Mouse (Mus musculus): Measurements from ENCODE around the gene Vav2. TPM values are rescaled to one million over a fixed set of nuclear protein-coding genes. Genes with fewer than 3 reads are reported as not detected.

Vav2 gene
- total RNA-seq, 1 experiment: 17.4 TPM

- in situ Hi-C loops (cut with MboI; ENCODE audit: low sequenced_read_pairs in 2 of 2, unreplicated experiment in 2 of 2): no loop called here
- no peaks in the 10 kb centered on the region for H3K4me1 ChIP-seq (ENCODE audit: control insufficient read depth in 2 of 2, insufficient read depth in 2 of 2, low read length in 2 of 2, poor library complexity in 1 of 2)
- H3K9ac ChIP-seq (ENCODE audit: insufficient read depth, low read depth, low read length, poor library complexity, severe bottlenecking): no peak overlapping the region
- no peaks in the 10 kb centered on the region for H3K9me3 ChIP-seq (ENCODE audit: control insufficient read depth, insufficient read depth, low read depth, low read length)
- TF ChIP-seq ZC3H11A (IDR thresholded peaks at IDR 0.05; ENCODE audit: borderline replicate concordance, low read depth, low read length) (no peak), CHD2 (IDR thresholded peaks at IDR 0.05; ENCODE audit: low read depth, low read length) (no peak), HCFC1 (IDR thresholded peaks at IDR 0.05; ENCODE audit: borderline replicate concordance, insufficient read depth, low read length) (no peak), MAFK (IDR thresholded peaks at IDR 0.05; ENCODE audit: insufficient read depth, low read depth, low read length) (no peak), ZNF384 (IDR thresholded peaks at IDR 0.05; ENCODE audit: low read depth, low read length) (no peak)
- no peak overlapping the region for H3K27ac ChIP-seq (ENCODE audit: insufficient read depth, low read depth, low read length, poor library complexity, severe bottlenecking)
- no peak for DNase-seq (ENCODE audit: low read depth, low spot score)
- H3K4me3 ChIP-seq (ENCODE audit: insufficient read depth in 1 of 2, low read depth in 1 of 2, low read length in 2 of 2, poor library complexity in 1 of 2, severe bottlenecking in 1 of 2): no peak overlapping the region
- no peaks in the 10 kb centered on the region for H3K36me3 ChIP-seq (ENCODE audit: control insufficient read depth, insufficient read depth, low read length, poor library complexity, severe bottlenecking)
Measured at GRCm38 (mm10) chr2:27246712-27247486, 179.9 kb downstream of the Vav2 start.

- no peak overlapping the region for H3K27ac ChIP-seq (ENCODE audit: insufficient read depth, low read depth, low read length, poor library complexity, severe bottlenecking)
- no peak for DNase-seq (ENCODE audit: low read depth, low spot score)
- TF ChIP-seq CHD2 (IDR thresholded peaks at IDR 0.05; ENCODE audit: low read depth, low read length) (no peak), ZNF384 (IDR thresholded peaks at IDR 0.05; ENCODE audit: low read depth, low read length) (no peak), HCFC1 (IDR thresholded peaks at IDR 0.05; ENCODE audit: borderline replicate concordance, insufficient read depth, low read length) (no peak), ZC3H11A (IDR thresholded peaks at IDR 0.05; ENCODE audit: borderline replicate concordance, low read depth, low read length) (no peak), MAFK (IDR thresholded peaks at IDR 0.05; ENCODE audit: insufficient read depth, low read depth, low read length) (no peak)
- no peak overlapping the region for H3K4me3 ChIP-seq (ENCODE audit: insufficient read depth in 1 of 2, low read depth in 1 of 2, low read length in 2 of 2, poor library complexity in 1 of 2, severe bottlenecking in 1 of 2)
- H3K9ac ChIP-seq (ENCODE audit: insufficient read depth, low read depth, low read length, poor library complexity, severe bottlenecking): no peak overlapping the region
- no peaks in the 10 kb centered on the region for H3K4me1 ChIP-seq (ENCODE audit: control insufficient read depth in 2 of 2, insufficient read depth in 2 of 2, low read length in 2 of 2, poor library complexity in 1 of 2)
- H3K36me3 ChIP-seq (ENCODE audit: control insufficient read depth, insufficient read depth, low read length, poor library complexity, severe bottlenecking): no peaks in the 10 kb centered on the region
- no peaks in the 10 kb centered on the region for H3K9me3 ChIP-seq (ENCODE audit: control insufficient read depth, insufficient read depth, low read depth, low read length)
- in situ Hi-C loops (cut with MboI; ENCODE audit: low sequenced_read_pairs in 2 of 2, unreplicated experiment in 2 of 2): no loop called here
Measured at GRCm38 (mm10) chr2:27245947-27246346, 180.9 kb downstream of the Vav2 start.

GRCm38 (mm10) chr2:27237342-27237741 is 189.5 kb downstream of the Vav2 start:
- H3K9me3 ChIP-seq (ENCODE audit: control insufficient read depth, insufficient read depth, low read depth, low read length): no peaks in the 10 kb centered on the region
- in situ Hi-C loops (cut with MboI; ENCODE audit: low sequenced_read_pairs in 2 of 2, unreplicated experiment in 2 of 2): loop anchor here (10.0 kb wide), 1 partner anchor 193 kb away; no protein-coding TSS in a partner anchor
- H3K9ac ChIP-seq (ENCODE audit: insufficient read depth, low read depth, low read length, poor library complexity, severe bottlenecking): no peak overlapping the region
- peak; percentile 40 for DNase-seq (ENCODE audit: low read depth, low spot score)
- no peak overlapping the region for H3K4me3 ChIP-seq (ENCODE audit: insufficient read depth in 1 of 2, low read depth in 1 of 2, low read length in 2 of 2, poor library complexity in 1 of 2, severe bottlenecking in 1 of 2)
- no peaks in the 10 kb centered on the region for H3K36me3 ChIP-seq (ENCODE audit: control insufficient read depth, insufficient read depth, low read length, poor library complexity, severe bottlenecking)
- H3K27ac ChIP-seq (ENCODE audit: insufficient read depth, low read depth, low read length, poor library complexity, severe bottlenecking): no peak overlapping the region
- no peak for TF ChIP-seq CHD2 (IDR thresholded peaks at IDR 0.05; ENCODE audit: low read depth, low read length)
- TF ChIP-seq MAFK (IDR thresholded peaks at IDR 0.05; ENCODE audit: insufficient read depth, low read depth, low read length): no peak
- peak; percentile 96 for TF ChIP-seq ZC3H11A (IDR thresholded peaks at IDR 0.05; ENCODE audit: borderline replicate concordance, low read depth, low read length)
- TF ChIP-seq ZNF384 (IDR thresholded peaks at IDR 0.05; ENCODE audit: low read depth, low read length): no peak
- no peaks in the 10 kb centered on the region for H3K4me1 ChIP-seq (ENCODE audit: control insufficient read depth in 2 of 2, insufficient read depth in 2 of 2, low read length in 2 of 2, poor library complexity in 1 of 2)

- in situ Hi-C loops (cut with MboI; ENCODE audit: low sequenced_read_pairs in 2 of 2, unreplicated experiment in 2 of 2): loop anchor here (10.0 kb wide), 1 partner anchor 191 kb away; no protein-coding TSS in a partner anchor
- TF ChIP-seq ZC3H11A (IDR thresholded peaks at IDR 0.05; ENCODE audit: borderline replicate concordance, low read depth, low read length): peak; percentile 89
- TF ChIP-seq ZNF384 (IDR thresholded peaks at IDR 0.05; ENCODE audit: low read depth, low read length): no peak
- DNase-seq (ENCODE audit: low read depth, low spot score): peak; percentile 20
- no peak overlapping the region for H3K9ac ChIP-seq (ENCODE audit: insufficient read depth, low read depth, low read length, poor library complexity, severe bottlenecking)
- no peaks in the 10 kb centered on the region for H3K9me3 ChIP-seq (ENCODE audit: control insufficient read depth, insufficient read depth, low read depth, low read length)
- no peaks in the 10 kb centered on the region for H3K4me1 ChIP-seq (ENCODE audit: control insufficient read depth in 2 of 2, insufficient read depth in 2 of 2, low read length in 2 of 2, poor library complexity in 1 of 2)
- no peak overlapping the region for H3K4me3 ChIP-seq (ENCODE audit: insufficient read depth in 1 of 2, low read depth in 1 of 2, low read length in 2 of 2, poor library complexity in 1 of 2, severe bottlenecking in 1 of 2)
- no peaks in the 10 kb centered on the region for H3K36me3 ChIP-seq (ENCODE audit: control insufficient read depth, insufficient read depth, low read length, poor library complexity, severe bottlenecking)
- no peak overlapping the region for H3K27ac ChIP-seq (ENCODE audit: insufficient read depth, low read depth, low read length, poor library complexity, severe bottlenecking)
Measured at GRCm38 (mm10) chr2:27235729-27236128, 191.1 kb downstream of the Vav2 start.

All from ES-E14 (cell line).